Mouse (Mus musculus) CD4-positive helper T cell, adult 2 months (primary cell): ENCODE results near the gene Mad1l1.
A peak's percentile ranks its signal among the peaks of the same experiment; 100 is the strongest.
"Not testable (repeated sequence)": the region's sequence is repeated elsewhere in the genome, so short reads cannot be mapped to it uniquely, and the experiment has no call there.

ENCODE experiments used
- DNase-seq: peaks from one replicate; pipeline ENCODE4 v3.0.0-alpha.2; 2012; ENCODE audit warnings: low read depth, missing footprints, low spot score

The Mad1l1 gene

GRCm38 (mm10) chr5:140321042-140321755 is at the start of gene Mad1l1, which contains the start of gene Nudt1:
TSS of gene Mad1l1 (minus strand) at chr5:140321552.
TSS of gene Nudt1 (plus strand) at chr5:140321656.
- peak; percentile 99 for DNase-seq

DNA sequence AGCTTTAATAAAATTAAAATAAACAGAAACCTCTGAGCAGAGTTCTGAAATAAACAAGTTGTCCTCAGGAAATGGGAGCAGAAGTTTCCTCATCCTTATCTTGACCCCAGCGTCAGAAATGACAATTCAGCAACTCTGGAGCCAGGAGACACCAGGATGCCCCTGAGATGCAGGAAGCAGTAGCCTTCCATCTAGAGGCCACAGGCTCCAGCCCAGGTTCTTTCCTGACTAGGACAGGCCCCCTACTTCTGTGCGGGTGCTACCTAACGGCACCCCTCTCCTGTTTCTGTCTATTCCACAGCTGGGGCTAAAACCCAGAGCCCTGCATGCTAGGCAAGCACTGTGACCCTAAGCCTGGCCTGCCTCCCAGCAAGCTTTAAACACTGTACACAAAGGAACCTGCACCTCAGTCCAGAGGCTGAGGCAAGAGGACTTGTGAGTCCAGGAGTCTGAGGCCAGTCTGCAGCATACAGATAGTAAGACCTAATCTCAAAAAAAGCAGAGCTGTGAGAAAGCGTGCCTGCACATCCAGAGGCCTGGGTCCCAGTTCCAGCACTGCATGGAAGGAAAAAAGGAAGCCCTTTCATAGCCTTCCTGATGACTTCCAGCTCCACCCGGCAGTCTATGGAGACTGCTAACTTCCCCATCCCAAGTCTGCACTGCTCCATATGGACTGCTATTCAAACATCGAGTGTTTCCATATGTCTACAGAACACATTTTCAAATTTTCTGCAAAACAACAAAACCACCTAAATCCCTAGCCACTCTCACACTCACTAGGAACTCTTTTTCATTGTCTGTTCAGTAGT is 49.3 kb upstream of the Mad1l1 start:
- no peak for DNase-seq

DNA sequence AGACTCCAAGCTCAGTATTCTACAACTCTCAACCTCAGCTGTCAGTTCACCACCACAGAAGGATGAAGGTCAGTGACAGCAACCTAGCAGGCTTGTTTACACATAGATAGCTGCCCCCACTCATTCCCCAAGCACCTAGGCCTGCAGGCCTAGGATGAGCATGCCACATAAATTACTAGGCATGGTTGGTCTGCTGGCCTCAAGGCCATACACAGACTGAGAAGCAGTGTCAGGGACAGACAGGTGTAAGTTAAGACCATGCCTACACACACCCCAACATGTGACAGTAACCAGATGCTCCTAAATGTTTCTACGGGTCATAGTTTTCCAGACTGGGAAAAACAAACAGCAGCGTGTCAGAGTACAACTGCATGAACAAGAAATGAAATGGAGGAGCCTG is 48.1 kb upstream of the Mad1l1 start:
- no peak for DNase-seq

DNA sequence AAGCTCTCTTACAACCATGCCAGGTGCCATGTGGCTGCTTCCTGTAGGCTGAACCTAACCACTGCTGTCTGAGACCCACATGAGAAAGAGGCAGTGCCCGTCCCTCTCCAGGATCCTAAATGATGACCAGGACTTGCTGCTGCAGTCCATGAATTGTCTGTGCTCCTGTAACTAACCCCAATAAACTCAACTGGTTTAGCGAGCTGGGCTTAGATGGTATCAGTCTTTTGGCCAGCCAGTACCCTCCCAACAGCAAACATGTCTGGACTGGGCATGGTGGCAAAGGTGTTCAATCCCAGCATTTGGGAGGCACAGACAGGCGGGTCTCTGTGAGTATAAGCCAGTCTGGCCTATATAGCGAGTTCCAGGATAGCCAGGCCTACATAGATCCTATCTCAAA is 47.6 kb upstream of the Mad1l1 start:
- no peak for DNase-seq

DNA sequence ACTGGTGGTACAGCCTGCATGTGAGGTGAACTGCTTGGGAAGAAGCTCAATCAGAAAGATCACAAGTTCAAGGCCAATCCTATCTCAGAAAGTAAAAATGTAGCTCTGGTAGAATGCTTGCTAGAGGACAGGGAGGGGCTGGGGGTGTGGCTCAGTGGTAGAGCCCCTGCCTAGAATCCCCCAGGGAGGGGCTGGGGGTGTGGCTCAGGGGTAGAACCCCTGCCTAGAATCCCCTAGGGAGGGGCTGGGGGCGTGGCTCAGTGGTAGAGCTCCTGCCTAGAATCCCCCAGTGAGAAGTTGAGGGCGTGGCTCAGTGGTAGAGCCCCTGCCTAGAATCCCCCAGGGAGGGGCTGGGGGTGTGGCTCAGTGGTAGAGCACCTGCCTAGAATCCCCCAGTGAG is 46.8 kb upstream of the Mad1l1 start:
- DNase-seq = not testable (repeated sequence)

GRCm38 (mm10) chr5:140364415-140364814 is 43.1 kb upstream of the Mad1l1 start:
- DNase-seq = no peak

DNA sequence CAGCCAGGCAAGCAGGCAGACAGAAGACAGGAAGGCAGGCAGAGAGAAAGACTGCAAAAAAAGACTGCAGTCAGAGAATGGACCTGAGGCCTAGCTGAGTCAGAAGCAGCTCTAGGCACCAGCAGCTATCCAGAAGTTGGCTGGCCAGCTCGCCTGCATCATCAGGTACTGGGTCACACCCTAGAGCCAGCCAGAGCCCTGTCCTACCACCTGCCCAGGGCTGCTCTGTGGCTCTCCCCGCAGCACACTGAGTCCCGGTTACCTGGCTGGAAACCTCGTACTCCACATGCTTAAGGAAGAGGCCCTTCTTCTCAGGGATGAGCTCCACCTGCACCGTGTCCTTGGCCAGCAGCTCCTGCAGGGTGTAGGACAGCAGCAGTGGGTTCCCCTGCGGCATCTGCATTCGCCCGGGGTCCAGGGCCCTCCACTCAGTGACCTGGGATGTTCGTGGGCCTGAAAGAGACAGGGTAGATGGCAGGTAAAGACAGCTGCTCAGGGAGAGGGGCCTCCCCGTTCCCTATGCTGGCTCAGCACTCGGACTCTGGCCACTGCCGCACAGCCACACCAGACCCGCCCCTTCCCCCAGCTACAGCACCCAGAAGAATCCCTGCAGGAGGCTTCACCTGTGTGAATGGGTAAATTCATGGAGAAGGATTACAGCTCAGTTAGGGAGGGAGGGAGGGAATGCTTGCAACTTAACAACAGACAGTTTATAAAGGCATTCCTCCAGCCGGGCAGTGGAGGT is 38.8 kb upstream of the Mad1l1 start:
- DNase-seq = no peak

GRCm38 (mm10) chr5:140357466-140357865 is 36.1 kb upstream of the Mad1l1 start:
- DNase-seq = no peak

DNA sequence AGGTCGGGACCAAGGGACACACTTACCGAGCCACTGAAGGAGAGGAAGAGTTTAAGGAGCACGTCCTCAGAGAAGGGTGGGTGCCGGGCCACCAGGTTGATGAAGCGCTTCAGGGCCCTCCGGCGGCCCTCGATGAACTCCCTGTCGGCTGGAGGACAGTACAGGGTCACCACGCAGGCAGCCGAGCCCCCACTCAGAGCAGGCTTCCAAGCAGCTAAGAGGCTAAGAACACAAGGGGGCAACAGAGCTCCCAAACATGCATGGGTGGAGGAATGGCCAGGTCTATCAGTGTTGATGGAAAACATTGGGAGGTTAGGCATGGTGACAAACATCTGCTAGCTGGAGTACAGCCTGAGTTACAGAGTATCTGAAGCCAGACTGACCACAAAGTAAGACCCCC is 34.6 kb upstream of the Mad1l1 start:
- no peak for DNase-seq

DNA sequence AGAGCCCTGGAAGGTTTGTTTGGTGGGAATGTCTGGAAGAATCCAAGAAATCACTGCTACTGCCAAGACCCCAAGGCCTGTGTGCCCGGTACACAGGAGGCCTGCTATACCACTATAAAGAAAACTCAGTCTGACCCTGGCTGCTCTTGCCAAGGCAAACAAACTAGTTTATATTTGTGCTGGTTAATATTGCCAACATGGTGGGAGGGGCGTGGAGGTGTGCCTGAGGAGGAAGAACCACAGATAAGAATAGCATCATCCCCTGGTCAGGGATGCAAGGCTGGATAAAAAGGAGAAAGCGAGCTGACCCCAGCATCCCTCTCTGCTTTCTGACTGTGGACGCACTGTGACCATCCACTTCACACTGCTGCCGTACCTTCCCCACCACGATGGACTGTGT is 31.0 kb upstream of the Mad1l1 start:
- no peak for DNase-seq

- no peak for DNase-seq
Observed at GRCm38 (mm10) chr5:140350731-140351497, 29.6 kb upstream of the Mad1l1 start.

GRCm38 (mm10) chr5:140349882-140350281 is 28.5 kb upstream of the Mad1l1 start:
- no peak for DNase-seq

GRCm38 (mm10) chr5:140346050-140346449 is 24.7 kb upstream of the Mad1l1 start:
- no peak for DNase-seq

- no peak for DNase-seq
Observed at GRCm38 (mm10) chr5:140345244-140345643, 23.9 kb upstream of the Mad1l1 start.

GRCm38 (mm10) chr5:140342880-140343279 is 21.5 kb upstream of the Mad1l1 start:
- no peak for DNase-seq

DNA sequence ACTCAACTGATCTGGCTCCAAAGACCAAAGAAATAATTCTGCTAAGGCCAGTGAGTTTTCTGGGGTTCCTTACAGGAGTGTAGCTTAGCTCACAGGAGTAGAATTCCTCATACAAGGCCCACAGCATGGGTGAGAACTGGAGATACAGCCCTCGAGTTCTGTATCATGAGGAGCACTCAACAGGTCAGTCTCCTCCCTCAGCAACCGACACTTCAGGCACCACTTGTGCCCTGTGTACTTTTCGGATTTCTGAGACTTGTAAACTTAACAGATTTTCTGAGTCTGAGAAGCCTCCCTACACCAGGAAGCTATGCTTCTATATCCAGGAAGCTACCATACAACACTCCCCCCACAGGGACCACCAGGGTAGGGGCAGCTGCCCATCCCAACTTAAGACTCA is 18.5 kb upstream of the Mad1l1 start:
- DNase-seq = no peak

- DNase-seq = no peak
Observed at GRCm38 (mm10) chr5:140338779-140339178, 17.4 kb upstream of the Mad1l1 start.

- peak; percentile 28 for DNase-seq
Observed at GRCm38 (mm10) chr5:140336680-140337079, 15.3 kb upstream of the Mad1l1 start.

GRCm38 (mm10) chr5:140333631-140334030 is 12.3 kb upstream of the Mad1l1 start:
- DNase-seq = peak; percentile 32

DNA sequence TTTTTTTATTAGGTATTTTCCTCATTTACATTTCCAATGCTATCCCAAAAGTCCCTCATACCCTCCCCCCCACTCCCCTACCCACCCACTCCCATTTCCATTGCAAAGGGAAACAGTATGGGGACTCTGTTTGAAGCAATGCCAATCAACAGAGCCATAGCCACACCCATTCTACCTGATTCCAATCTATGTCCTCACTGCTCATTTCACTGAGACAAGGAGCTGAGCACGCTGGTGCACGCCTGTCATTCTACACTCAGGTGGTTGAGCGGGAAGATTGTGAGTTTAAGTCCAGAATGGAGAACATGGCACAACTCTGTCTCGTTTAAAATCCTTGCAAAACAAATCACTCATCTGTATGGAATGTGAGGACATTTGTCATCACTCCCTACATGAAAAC is 11.2 kb upstream of the Mad1l1 start:
- DNase-seq = no peak
